ENCODE assay signal across 26 mouse cellular contexts in the genomic region with DNA sequence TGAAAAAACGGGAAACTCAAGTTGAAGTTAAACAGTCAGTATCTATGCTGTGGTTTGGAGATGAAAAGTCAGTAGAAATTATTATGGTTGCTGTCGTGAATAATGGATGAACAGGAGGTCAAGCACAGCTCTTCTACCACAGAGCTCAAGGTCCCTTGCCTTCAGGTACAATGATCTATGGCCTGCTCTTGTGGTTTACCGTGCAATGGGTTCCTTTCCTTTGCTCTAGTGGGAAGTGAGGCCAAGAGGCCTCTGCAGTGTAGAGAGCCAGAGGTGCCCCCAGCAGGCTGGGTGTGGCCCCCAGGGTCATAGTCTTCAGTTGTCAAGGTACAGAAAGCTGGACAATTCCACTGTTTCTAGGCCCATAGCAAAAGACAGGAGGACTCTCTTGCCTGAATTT.
"Had no signal": no experiment of that assay in that cellular context is flagged by ENCODE, and none has a peak within 500 bp of the region (broad histone marks: within the 10 kb centered on the region; RNA-seq: fewer than 3 reads in every experiment).

No protein-coding gene starts in this region.

- ATAC-seq: hindbrain, postnatal 0 days; liver, embryonic 12.5 days had no signal

- H3K4me2 ChIP-seq: heart, embryonic 13.5 days; heart, embryonic 15.5 days; hindbrain, embryonic 13.5 days; hindbrain, embryonic 15.5 days; kidney, embryonic 15.5 days; limb, embryonic 13.5 days; limb, embryonic 15.5 days; liver, embryonic 12.5 days had no signal

- H3K36me3 ChIP-seq: heart, embryonic 10.5 days; heart, embryonic 13.5 days; heart, embryonic 15.5 days; hindbrain, embryonic 13.5 days; hindbrain, embryonic 15.5 days; kidney, embryonic 15.5 days; limb, embryonic 13.5 days; limb, embryonic 15.5 days; liver, embryonic 12.5 days had no signal

- H3K4me3 ChIP-seq: heart, embryonic 10.5 days; heart, embryonic 13.5 days; heart, embryonic 15.5 days; hindbrain, embryonic 13.5 days; hindbrain, embryonic 15.5 days; kidney, embryonic 15.5 days; limb, embryonic 13.5 days; limb, embryonic 15.5 days; liver, embryonic 12.5 days had no signal

- H3K9me3 ChIP-seq: heart, embryonic 10.5 days; heart, embryonic 13.5 days; heart, embryonic 15.5 days; hindbrain, embryonic 13.5 days; hindbrain, embryonic 15.5 days; kidney, embryonic 15.5 days; limb, embryonic 13.5 days; limb, embryonic 15.5 days; liver, embryonic 12.5 days had no signal

- DNase-seq: gastrocnemius, postnatal 14 days; gastrocnemius, postnatal 36 days; heart, adult 18-20 months; heart, postnatal 14 days; heart, postnatal 36 days; kidney, adult 11 months; kidney, adult 2 months; kidney, adult 9 months; kidney, postnatal 14 days; kidney, postnatal 36 days; layer of hippocampus, adult 9-11 months; layer of hippocampus, postnatal 36 days; left cerebral cortex, postnatal 4 days; lung, adult 18-20 months had no signal

- H3K27ac ChIP-seq: heart, embryonic 10.5 days; heart, embryonic 13.5 days; heart, embryonic 15.5 days; hindbrain, embryonic 13.5 days; hindbrain, embryonic 15.5 days; hindbrain, postnatal 0 days; kidney, embryonic 15.5 days; kidney, postnatal 0 days; limb, embryonic 13.5 days; limb, embryonic 15.5 days; liver, embryonic 12.5 days; liver, embryonic 14.5 days had no signal

- H3K9ac ChIP-seq: heart, embryonic 13.5 days; heart, embryonic 15.5 days; hindbrain, embryonic 13.5 days; hindbrain, embryonic 15.5 days; kidney, embryonic 15.5 days; limb, embryonic 13.5 days; limb, embryonic 15.5 days; liver, embryonic 12.5 days; liver, embryonic 14.5 days had no signal

- H3K27me3 ChIP-seq: heart, embryonic 13.5 days; heart, embryonic 15.5 days; hindbrain, embryonic 13.5 days; hindbrain, embryonic 15.5 days; kidney, embryonic 15.5 days; limb, embryonic 13.5 days; limb, embryonic 15.5 days; liver, embryonic 12.5 days had no signal

- H3K4me1 ChIP-seq: heart, embryonic 10.5 days; heart, embryonic 13.5 days; heart, embryonic 15.5 days; hindbrain, embryonic 13.5 days; hindbrain, embryonic 15.5 days; kidney, embryonic 15.5 days; limb, embryonic 13.5 days; limb, embryonic 15.5 days; liver, embryonic 12.5 days had no signal
